Mouse (Mus musculus) kidney, postnatal 25 days (tissue): ENCODE measurements around the gene Prl8a6.

Experiments
- DNase-seq, 2 experiments: peaks; one replicate each; pipeline ENCODE4 v3.0.0; 2021; ENCODE audit warnings: mixed read lengths in 2 of 2

The Prl8a6 gene

GRCm38 (mm10) chr13:27438588-27438987 lies at the start of gene Prl8a6:
Prl8a6 (minus strand) TSS chr13:27438688.
- no peak for DNase-seq

GRCm38 (mm10) chr13:27433159-27433558 lies 5.3 kb downstream of the Prl8a6 start:
- DNase-seq, result no peak

- DNase-seq, result no peak
These were observed 24.8 kb downstream of the Prl8a6 start for GRCm38 (mm10) chr13:27413640-27414039.

- no peak for DNase-seq
These were observed 39.3 kb downstream of the Prl8a6 start for GRCm38 (mm10) chr13:27399061-27399724.

- DNase-seq, result no peak
These were observed 47.7 kb downstream of the Prl8a6 start, which contains the start of gene Prl2b1 for GRCm38 (mm10) chr13:27390746-27391145. Prl2b1 (minus strand) TSS chr13:27390846.
